Mouse (Mus musculus): Measurements from ENCODE around the gene Slc39a11. TPM values are rescaled to one million over a fixed set of nuclear protein-coding genes. Genes with fewer than 3 reads are reported as not detected.
"Not testable (repeated sequence)": the region's sequence is repeated elsewhere in the genome, so short reads cannot be mapped to it uniquely, and the experiment has no call there.

Slc39a11 gene
- polyA plus RNA-seq, 2 experiments = 5.1 to 10.2 TPM

- ATAC-seq (ENCODE audit: insufficient read depth) (no peak), DNase-seq (ENCODE audit: low read depth in 3 of 3, low spot score in 3 of 3) (no peak)
- H3K4me2 ChIP-seq (ENCODE audit: low read depth) = no peak overlapping the region
- H3K36me3 ChIP-seq (replicated peaks; ENCODE audit: control insufficient read depth, insufficient read depth, low read depth) = peaks cover 90% of the 10 kb centered on the region
- H3K9ac ChIP-seq (replicated peaks) = no peak overlapping the region
- no peaks in the 10 kb centered on the region for H3K27me3 ChIP-seq (ENCODE audit: control insufficient read depth, insufficient read depth, low read length)
- H3K9me3 ChIP-seq (ENCODE audit: control insufficient read depth, low read length) = no peaks in the 10 kb centered on the region
- 89% methylated on average over 2 of the region's 2 CpGs for WGBS (ENCODE audit: insufficient replicate concordance)
- no peak overlapping the region for H3K27ac ChIP-seq
- H3K4me1 ChIP-seq (replicated peaks; ENCODE audit: control insufficient read depth in 2 of 2, insufficient read depth in 2 of 2, low read length in 1 of 2) = peaks cover 23 to 24% of the 10 kb centered on the region in 2 experiments
- no peak overlapping the region for H3K4me3 ChIP-seq (ENCODE audit: insufficient read depth in 1 of 2, low read depth in 2 of 2, low read length in 2 of 2)
- TF ChIP-seq CTCF (IDR thresholded peaks at IDR 0.05; ENCODE audit: low read depth) (no peak), EP300 (IDR thresholded peaks at IDR 0.05; ENCODE audit: low read depth) (no peak)
Measured at GRCm38 (mm10) chr11:113664279-113664678, 14.4 kb upstream of the Slc39a11 start.

DNA sequence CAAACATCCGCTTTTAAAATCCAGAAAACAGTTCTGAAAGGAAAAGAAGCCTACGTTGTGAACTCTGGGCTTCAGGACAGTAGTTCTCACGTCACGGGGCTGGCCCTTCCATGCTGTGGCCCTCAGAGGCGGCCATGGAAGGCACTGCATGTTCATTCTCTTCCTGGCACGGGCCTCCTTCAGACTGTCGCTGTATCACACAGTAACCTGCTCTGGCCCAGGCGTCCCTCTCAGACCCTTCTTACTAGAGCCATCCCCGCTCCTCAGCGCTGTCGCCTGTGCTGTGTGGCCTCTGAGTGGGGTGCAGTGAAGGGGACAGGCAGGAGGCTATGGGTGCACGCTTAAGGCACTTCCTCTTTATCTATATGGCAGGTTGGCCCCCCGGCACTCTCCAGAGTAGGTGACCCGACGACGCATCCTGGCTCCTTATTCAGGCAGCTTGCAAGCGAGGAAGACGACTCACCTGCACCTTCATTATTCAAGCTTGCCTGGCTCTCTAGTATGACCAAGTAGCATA lies 12.0 kb upstream of the Slc39a11 start:
- H3K4me3 ChIP-seq (ENCODE audit: insufficient read depth in 1 of 2, low read depth in 2 of 2, low read length in 2 of 2) = no peak overlapping the region
- no peak for DNase-seq (ENCODE audit: low read depth in 3 of 3, low spot score in 3 of 3)
- ATAC-seq (ENCODE audit: insufficient read depth) = no peak
- H3K9ac ChIP-seq (replicated peaks) = no peak overlapping the region
- TF ChIP-seq CTCF (IDR thresholded peaks at IDR 0.05; ENCODE audit: low read depth) = no peak
- TF ChIP-seq EP300 (IDR thresholded peaks at IDR 0.05; ENCODE audit: low read depth) = no peak
- no peak overlapping the region for H3K27ac ChIP-seq
- H3K27me3 ChIP-seq (ENCODE audit: control insufficient read depth, insufficient read depth, low read length) = no peaks in the 10 kb centered on the region
- H3K4me2 ChIP-seq (ENCODE audit: low read depth) = no peak overlapping the region
- peaks cover 8 to 11% of the 10 kb centered on the region in 2 experiments for H3K4me1 ChIP-seq (replicated peaks; ENCODE audit: control insufficient read depth in 2 of 2, insufficient read depth in 2 of 2, low read length in 1 of 2)
- H3K9me3 ChIP-seq (ENCODE audit: control insufficient read depth, low read length) = no peaks in the 10 kb centered on the region
- H3K36me3 ChIP-seq (replicated peaks; ENCODE audit: control insufficient read depth, insufficient read depth, low read depth) = peaks cover 90% of the 10 kb centered on the region
- 82% methylated on average over 18 of the region's 18 CpGs for WGBS (ENCODE audit: insufficient replicate concordance)

GRCm38 (mm10) chr11:113660940-113661339 lies 11.1 kb upstream of the Slc39a11 start:
- no peak overlapping the region for H3K27ac ChIP-seq
- DNase-seq (ENCODE audit: low read depth in 3 of 3, low spot score in 3 of 3) = no peak
- no peak for ATAC-seq (ENCODE audit: insufficient read depth)
- no peak overlapping the region for H3K4me2 ChIP-seq (ENCODE audit: low read depth)
- no peak overlapping the region for H3K9ac ChIP-seq (replicated peaks)
- H3K4me3 ChIP-seq (ENCODE audit: insufficient read depth in 1 of 2, low read depth in 2 of 2, low read length in 2 of 2) = no peak overlapping the region
- 93% methylated on average over 11 of the region's 11 CpGs for WGBS (ENCODE audit: insufficient replicate concordance)
- peaks cover 96% of the 10 kb centered on the region for H3K36me3 ChIP-seq (replicated peaks; ENCODE audit: control insufficient read depth, insufficient read depth, low read depth)
- no peaks in the 10 kb centered on the region for H3K27me3 ChIP-seq (ENCODE audit: control insufficient read depth, insufficient read depth, low read length)
- H3K9me3 ChIP-seq (ENCODE audit: control insufficient read depth, low read length) = no peaks in the 10 kb centered on the region
- H3K4me1 ChIP-seq (replicated peaks; ENCODE audit: control insufficient read depth in 2 of 2, insufficient read depth in 2 of 2, low read length in 1 of 2) = peaks cover 0 to 2% of the 10 kb centered on the region in 2 experiments; a peak in 2 of 4 replicates
- TF ChIP-seq EP300 (IDR thresholded peaks at IDR 0.05; ENCODE audit: low read depth) (no peak), CTCF (IDR thresholded peaks at IDR 0.05; ENCODE audit: low read depth) (no peak)

DNA sequence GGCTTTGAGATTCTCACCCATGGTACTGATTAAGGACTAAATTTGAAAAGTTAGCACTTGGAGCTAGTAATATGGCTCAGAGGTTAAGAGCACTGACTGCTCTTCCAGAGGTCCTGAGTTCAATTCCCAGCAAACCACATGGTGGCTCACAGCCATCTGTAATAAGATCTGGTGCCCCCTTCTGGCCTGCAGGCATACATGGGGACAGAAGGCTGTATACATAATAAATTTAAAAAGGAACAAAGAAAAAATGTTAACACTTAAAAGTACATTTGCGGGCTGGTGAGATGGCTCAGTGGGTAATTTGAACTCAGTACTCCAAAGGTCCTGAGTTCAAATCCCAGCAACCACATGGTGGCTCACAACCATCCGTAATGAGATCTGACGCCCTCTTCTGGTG lies 10.3 kb upstream of the Slc39a11 start:
- WGBS (ENCODE audit: insufficient replicate concordance) = 93% methylated on average over 3 of the region's 3 CpGs
- H3K36me3 ChIP-seq (replicated peaks; ENCODE audit: control insufficient read depth, insufficient read depth, low read depth) = peaks cover 98% of the 10 kb centered on the region
- H3K27ac ChIP-seq; H3K27me3 ChIP-seq (ENCODE audit: control insufficient read depth, insufficient read depth, low read length); ATAC-seq (ENCODE audit: insufficient read depth); H3K4me1 ChIP-seq (replicated peaks; ENCODE audit: control insufficient read depth in 2 of 2, insufficient read depth in 2 of 2, low read length in 1 of 2); DNase-seq (ENCODE audit: low read depth in 3 of 3, low spot score in 3 of 3); H3K4me2 ChIP-seq (ENCODE audit: low read depth); H3K9me3 ChIP-seq (ENCODE audit: control insufficient read depth, low read length); H3K4me3 ChIP-seq (ENCODE audit: insufficient read depth in 1 of 2, low read depth in 2 of 2, low read length in 2 of 2); H3K9ac ChIP-seq (replicated peaks): not testable (repeated sequence)
- peak; percentile 36; the same call in 1 of the 2 replicates for TF ChIP-seq CTCF (IDR thresholded peaks at IDR 0.05; ENCODE audit: low read depth)

DNA sequence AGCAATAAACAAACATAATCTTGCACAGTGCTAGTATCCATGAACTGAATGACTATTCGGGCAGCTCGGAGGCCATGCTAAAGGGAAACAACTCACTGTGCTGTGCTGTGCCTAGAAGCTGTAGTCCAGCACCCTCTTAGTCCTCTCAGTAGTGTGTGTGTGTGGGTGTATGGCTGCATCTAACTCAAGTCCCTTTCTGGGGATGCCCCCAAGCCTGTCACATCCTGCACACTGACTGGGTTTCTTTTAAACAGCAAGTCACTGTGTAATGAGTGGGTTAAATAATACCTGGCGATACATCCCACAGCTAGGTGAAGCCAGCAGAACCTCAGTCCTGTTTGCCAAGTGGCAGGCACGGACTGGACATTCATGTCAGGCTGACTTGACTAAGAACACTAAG lies 8.9 kb upstream of the Slc39a11 start:
- H3K36me3 ChIP-seq (replicated peaks; ENCODE audit: control insufficient read depth, insufficient read depth, low read depth) = peaks cover 99% of the 10 kb centered on the region
- no peak overlapping the region for H3K9ac ChIP-seq (replicated peaks)
- no peak overlapping the region for H3K27ac ChIP-seq
- no peak for ATAC-seq (ENCODE audit: insufficient read depth)
- TF ChIP-seq CTCF (IDR thresholded peaks at IDR 0.05; ENCODE audit: low read depth) (no peak), EP300 (IDR thresholded peaks at IDR 0.05; ENCODE audit: low read depth) (no peak)
- H3K4me1 ChIP-seq (replicated peaks; ENCODE audit: control insufficient read depth in 2 of 2, insufficient read depth in 2 of 2, low read length in 1 of 2) = no peaks in the 10 kb centered on the region
- no peak for DNase-seq (ENCODE audit: low read depth in 3 of 3, low spot score in 3 of 3)
- no peak overlapping the region for H3K4me3 ChIP-seq (ENCODE audit: insufficient read depth in 1 of 2, low read depth in 2 of 2, low read length in 2 of 2)
- no peaks in the 10 kb centered on the region for H3K27me3 ChIP-seq (ENCODE audit: control insufficient read depth, insufficient read depth, low read length)
- 88% methylated on average over 4 of the region's 4 CpGs for WGBS (ENCODE audit: insufficient replicate concordance)
- H3K9me3 ChIP-seq (ENCODE audit: control insufficient read depth, low read length) = no peaks in the 10 kb centered on the region
- H3K4me2 ChIP-seq (ENCODE audit: low read depth) = no peak overlapping the region
